Mouse (Mus musculus) urinary bladder, adult 2 months (tissue): Measurements from ENCODE around the gene Pi4ka. TPM values are rescaled to one million over a fixed set of nuclear protein-coding genes. Genes with fewer than 3 reads are reported as not detected.

Source experiments
- DNase-seq: peaks from one replicate; pipeline ENCODE4 v3.0.0; 2022; ENCODE audit warnings: low spot score
- polyA plus RNA-seq: library from polyadenylated mRNA; depleted of rRNA; stranded (reverse); fragments of >200 nt; gene quantifications from 2 replicates; pipeline ENCODE4 v1.2.3, GENCODE M21; 2012

Gene Pi4ka
- polyA plus RNA-seq, 1 experiment, result 70.4 TPM

GRCm38 (mm10) chr16:17275721-17276120, 130.4 kb downstream of the Pi4ka start, which contains the start of gene Tmem191c:
Gene Tmem191c, plus strand, starts transcription at chr16:17276077.
- no peak for DNase-seq

GRCm38 (mm10) chr16:17271856-17272255, 134.3 kb downstream of the Pi4ka start:
- DNase-seq, result no peak

GRCm38 (mm10) chr16:17271124-17271523, 135.0 kb downstream of the Pi4ka start:
- DNase-seq, result no peak

- no peak for DNase-seq
These were observed 136.2 kb downstream of the Pi4ka start for GRCm38 (mm10) chr16:17269872-17270271.

GRCm38 (mm10) chr16:17267937-17268336, 138.2 kb downstream of the Pi4ka start:
- no peak for DNase-seq

GRCm38 (mm10) chr16:17266113-17266512, 140.0 kb downstream of the Pi4ka start:
- no peak for DNase-seq

GRCm38 (mm10) chr16:17261341-17261740, 144.8 kb downstream of the Pi4ka start:
- no peak for DNase-seq

- DNase-seq, result no peak
These were observed 147.2 kb downstream of the Pi4ka start for GRCm38 (mm10) chr16:17258917-17259316.

- DNase-seq, result no peak
These were observed 148.7 kb downstream of the Pi4ka start for GRCm38 (mm10) chr16:17257359-17257821.

- no peak for DNase-seq
These were observed 150.8 kb downstream of the Pi4ka start for GRCm38 (mm10) chr16:17255270-17255669.

- DNase-seq, result no peak
These were observed 152.0 kb downstream of the Pi4ka start for GRCm38 (mm10) chr16:17254005-17254597.

GRCm38 (mm10) chr16:17252841-17253240, 153.3 kb downstream of the Pi4ka start:
- DNase-seq, result no peak

GRCm38 (mm10) chr16:17252086-17252726, 153.9 kb downstream of the Pi4ka start:
- no peak for DNase-seq

GRCm38 (mm10) chr16:17251539-17251938, 154.6 kb downstream of the Pi4ka start:
- peak; percentile 58 for DNase-seq

GRCm38 (mm10) chr16:17249135-17249534, 157.0 kb downstream of the Pi4ka start:
- no peak for DNase-seq

- no peak for DNase-seq
These were observed 158.4 kb downstream of the Pi4ka start for GRCm38 (mm10) chr16:17247727-17248126.

- DNase-seq, result no peak
These were observed 161.1 kb downstream of the Pi4ka start for GRCm38 (mm10) chr16:17244996-17245395.

- no peak for DNase-seq
These were observed 162.4 kb downstream of the Pi4ka start for GRCm38 (mm10) chr16:17243731-17244130.

GRCm38 (mm10) chr16:17239409-17239808, 166.7 kb downstream of the Pi4ka start:
- DNase-seq, result no peak

- DNase-seq, result no peak
These were observed 168.5 kb downstream of the Pi4ka start for GRCm38 (mm10) chr16:17237634-17238033.

GRCm38 (mm10) chr16:17234916-17235665, 171.0 kb downstream of the Pi4ka start:
- peak; percentile 25 for DNase-seq

- peak; percentile 22 for DNase-seq
These were observed 171.6 kb downstream of the Pi4ka start for GRCm38 (mm10) chr16:17234499-17234895.
